Mouse (Mus musculus): Measurements from ENCODE around the gene Pgm2.
A peak's percentile ranks its signal among the peaks of the same experiment; 100 is the strongest.

Pgm2 gene

GRCm38 (mm10) chr5:64092748-64093292, at the start of gene Pgm2:
Pgm2 (plus strand) TSS chr5:64092950.
- peak; percentile 87 for DNase-seq (ENCODE audit: low spot score)

DNA sequence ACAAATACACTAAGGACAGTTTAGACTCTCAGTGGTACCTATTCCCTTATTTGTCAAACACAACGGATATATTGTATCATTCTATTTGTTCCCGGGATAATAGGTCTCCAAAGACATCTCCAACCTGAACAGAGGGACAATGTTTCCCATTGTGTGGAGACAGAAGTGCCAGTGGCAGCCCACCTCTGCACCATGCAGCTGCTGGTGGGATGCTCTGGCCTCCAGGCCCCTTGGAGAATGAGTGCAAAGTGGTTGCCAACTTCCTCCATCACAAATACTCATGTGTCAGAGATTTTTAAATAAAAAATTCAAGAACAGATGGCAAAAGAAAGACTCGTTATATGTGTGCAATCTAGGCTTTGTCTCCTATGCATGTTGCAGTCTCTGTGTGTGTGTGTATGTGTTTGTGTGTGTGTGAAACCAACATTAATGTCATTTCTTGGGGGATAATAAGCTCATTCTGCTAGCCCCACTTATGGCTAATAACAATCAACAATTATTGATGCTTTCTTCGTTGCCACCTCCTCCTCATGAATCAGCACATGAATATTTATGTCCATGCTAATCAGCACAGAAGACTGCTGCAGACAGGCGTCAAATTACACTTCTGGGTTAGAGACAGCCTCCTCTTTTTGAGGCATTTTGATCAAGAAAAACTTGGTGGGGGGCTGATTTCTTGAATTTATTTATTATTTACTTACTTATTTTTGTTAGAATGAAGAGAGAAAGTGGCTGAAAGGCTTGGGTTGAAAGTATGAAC, 48.9 kb upstream of the Pgm2 start:
- no peak for DNase-seq (ENCODE audit: low spot score)

DNA sequence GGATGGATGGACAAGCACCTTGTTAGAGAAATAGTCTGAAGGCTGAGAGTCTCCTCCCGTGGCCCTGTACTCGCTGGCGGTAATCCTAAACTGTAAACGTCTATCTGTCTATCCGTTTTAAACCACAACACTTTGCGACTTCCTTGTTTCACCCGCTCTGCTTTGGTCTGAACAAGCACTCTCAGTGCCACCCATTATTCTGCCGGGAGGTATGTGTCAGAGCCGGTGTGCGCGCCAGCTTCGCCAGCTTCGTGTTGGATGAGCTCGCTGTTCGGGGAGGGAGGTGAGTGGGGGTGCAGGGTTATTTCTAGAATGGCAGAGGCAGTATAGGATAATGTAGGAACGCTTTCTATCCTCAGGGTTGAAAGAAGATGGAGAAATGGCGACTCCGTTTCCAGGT, 48.0 kb upstream of the Pgm2 start:
- DNase-seq (ENCODE audit: low spot score), result peak; percentile 16

DNA sequence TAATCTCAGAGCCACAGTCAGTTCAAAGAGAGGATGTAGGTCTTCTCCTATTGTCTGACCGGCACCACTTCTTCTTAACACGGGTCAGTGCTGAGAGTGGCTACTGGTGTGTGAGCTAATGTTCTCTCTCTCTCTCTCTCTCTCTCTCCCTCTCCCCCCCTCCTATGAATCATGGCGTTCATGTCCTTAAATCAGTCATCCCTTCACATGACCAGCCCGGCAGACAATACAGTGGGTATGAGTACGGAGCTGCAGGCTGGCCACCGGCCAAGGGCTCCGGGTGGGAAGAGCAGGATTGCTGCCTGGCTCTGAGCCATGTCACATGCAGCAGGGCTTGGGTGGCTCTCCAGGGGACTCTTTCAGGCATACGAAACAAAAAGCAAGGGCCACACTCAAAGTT, 47.2 kb upstream of the Pgm2 start:
- peak; percentile 36 for DNase-seq (ENCODE audit: low spot score)

DNA sequence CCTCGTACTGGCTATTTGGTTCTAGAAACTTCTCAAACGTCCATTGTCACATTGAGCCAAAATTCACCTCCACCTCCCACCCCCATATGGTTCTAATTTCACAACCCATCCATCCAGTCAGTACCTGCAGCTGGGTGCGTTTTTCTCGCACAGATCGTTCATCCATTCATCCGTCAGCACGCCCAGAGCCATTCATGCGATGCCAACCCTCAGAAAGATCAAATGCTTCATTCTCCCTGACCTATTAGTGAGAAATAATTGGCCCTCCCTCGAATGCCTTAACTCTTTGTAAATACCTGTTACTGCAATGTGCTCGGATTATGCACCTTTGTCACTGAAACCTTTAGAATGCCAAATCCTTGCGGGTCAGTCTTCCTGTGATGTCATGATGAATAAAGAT, 45.8 kb upstream of the Pgm2 start:
- no peak for DNase-seq (ENCODE audit: low spot score)

DNA sequence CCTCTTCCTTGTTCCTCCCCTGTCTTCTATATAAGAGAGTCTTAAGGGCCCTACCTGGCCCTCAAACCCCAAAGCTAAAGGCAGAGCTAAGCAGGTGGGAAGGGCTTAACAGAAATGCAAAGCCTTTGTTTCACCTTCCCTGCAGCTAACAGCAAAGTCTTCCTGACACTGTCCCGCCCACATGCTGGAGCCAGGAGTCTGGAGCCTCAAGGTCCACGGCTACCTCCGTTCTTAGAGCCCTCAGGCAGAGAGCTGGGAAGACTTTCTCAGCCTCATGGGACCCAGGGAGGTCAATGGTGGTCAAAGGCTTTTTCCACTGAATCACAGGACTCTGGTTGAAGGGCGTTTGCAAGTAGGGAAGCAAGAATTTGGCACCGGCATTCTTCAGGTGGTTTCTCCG, 44.8 kb upstream of the Pgm2 start:
- DNase-seq (ENCODE audit: low spot score), result no peak

DNA sequence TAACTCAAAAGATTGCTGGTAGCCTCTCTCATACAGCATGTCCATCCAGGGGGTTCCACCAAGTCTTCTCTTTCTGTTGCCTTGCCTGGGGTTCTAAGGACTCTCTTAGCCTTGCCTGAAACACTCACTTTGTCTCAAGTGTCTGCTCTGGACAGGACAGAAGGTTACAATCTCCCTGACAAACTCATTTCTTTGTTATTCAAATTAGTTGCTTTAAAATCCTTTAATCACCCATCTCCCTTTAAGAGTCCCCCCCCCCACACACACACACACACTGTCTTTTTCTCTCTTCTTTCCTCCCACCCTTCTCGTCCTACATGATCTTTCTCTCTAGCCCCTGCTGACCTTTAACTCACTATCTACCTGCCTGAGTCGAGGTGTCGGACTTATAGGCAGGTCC, 44.1 kb upstream of the Pgm2 start:
- DNase-seq (ENCODE audit: low spot score), result no peak

DNA sequence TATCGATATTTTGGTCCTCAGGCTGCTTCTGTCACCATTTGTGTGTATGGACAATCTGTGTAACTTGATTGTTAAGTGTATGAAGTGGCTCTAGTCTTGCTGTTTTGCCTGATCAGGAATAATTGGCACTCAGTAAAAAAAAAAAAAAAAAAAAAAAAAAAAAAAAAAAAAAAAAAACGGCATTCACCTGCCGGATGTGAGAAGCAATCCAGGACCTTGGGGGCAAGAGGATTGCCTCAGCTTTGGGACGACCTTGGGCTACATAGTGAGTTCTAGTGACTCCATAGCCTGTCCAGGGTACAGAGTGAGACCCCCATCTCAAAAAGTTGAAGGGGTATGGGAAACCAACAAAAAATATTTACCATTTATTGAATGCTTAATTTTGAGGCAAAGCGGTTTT, 43.5 kb upstream of the Pgm2 start:
- no peak for DNase-seq (ENCODE audit: low spot score)

DNA sequence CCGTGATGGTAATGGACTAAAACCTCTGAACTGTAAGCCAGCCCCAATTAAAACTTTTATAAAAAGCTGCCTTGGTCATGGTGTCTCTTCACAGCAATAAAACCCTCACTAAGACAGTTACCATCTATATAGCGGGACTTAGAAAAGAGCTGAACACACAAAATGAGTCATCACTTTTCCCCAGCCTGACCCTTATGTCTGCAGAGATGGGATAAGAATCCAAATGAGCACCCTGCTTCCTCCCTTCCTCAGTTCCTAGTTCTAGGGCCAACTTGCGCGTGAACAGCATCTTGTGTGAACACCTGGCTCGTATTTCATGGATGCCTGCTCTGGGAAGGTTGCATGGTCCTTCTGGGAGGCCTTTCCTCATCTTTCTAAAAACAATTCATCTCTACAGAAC, 39.7 kb upstream of the Pgm2 start:
- DNase-seq (ENCODE audit: low spot score), result no peak

DNA sequence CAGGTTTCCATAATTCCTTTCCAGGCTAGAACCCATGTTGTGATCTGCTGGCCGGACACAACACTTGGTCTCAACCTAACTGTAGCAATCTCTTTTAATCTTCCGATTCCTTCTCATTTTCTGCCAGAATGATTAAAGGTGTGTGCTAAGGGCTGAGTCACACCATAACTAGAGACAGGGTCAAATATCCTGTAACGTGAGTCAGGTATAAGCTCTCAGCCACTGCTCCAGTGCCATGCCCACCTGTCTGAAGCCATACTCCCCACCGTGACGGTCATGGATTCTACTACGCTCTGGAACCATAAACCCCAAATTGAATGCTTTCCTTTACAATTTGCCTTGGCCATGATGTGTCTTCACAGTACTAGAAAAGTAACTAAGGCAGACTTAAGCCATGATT, 36.5 kb upstream of the Pgm2 start:
- no peak for DNase-seq (ENCODE audit: low spot score)

DNA sequence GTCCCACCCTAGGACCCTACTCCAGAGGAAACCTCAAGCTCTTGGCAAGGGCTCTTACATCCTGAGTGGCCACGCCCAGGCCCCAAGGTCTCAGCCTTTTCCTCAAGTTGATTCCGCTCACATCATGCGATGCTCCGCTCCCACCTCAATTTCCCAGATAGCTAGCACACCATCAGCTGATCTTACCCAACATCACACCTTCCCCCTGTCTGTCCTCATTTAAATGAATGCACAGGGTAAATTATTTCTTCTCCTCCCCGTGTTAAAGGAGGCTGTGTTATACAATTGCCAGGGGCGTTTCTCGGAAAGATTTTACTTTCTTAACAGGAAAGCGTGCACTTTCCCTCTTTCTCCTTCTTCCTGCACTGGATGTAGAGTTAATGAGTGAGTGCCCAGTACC, 31.9 kb upstream of the Pgm2 start:
- no peak for DNase-seq (ENCODE audit: low spot score)

DNA sequence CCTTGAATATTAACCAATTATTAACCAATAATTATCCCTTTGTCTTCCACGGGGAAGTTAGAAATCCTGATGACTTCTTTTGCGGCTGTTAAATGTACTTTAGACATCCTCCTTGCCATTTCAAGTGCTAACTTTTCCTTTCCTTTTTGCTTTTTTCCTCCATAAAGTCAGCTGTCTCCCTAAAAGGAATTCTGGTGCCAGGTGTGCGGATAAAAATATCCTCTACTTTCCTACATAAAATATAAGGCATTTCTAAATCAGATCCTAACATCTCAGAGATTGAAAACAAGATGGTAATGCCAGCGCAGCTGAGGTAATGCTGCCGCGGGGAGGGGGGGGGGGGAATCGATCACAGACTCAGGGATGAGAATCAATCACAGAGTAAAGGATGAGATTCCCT, 31.1 kb upstream of the Pgm2 start:
- no peak for DNase-seq (ENCODE audit: low spot score)

DNA sequence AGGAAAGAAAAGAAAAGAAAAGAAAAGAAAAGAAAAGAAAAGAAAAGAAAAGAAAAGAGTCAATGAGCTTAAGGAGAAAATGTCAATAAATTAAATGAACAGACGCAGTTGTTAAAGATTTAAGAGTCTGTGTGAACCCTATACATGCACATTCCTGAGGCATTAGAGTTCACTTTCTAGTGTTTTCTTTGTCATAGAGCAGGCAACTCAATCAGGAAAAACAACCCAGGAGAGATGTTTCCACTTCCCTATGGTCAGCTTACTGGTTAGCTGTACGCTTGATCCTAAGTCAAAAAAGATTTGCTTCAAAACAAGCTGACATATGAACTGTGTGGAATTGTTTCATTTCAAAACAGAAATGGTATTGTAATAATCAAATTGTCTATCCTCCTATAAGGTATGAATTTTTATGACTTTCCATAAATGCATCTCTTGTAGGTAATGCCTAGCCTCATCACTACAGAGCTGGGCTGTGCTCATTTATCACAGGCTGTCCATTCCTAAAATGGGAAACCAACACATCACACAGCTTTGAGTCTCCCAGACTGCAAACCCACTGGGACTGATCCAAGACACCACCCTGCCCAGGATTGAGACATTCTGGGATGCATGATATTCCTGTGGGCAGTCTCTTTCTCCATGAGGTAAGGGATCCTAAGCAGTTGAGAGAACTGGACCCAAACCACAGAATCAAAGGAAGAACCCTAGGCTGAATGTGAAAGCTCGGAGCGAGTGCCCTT, 29.7 kb upstream of the Pgm2 start:
- DNase-seq (ENCODE audit: low spot score), result no peak

DNA sequence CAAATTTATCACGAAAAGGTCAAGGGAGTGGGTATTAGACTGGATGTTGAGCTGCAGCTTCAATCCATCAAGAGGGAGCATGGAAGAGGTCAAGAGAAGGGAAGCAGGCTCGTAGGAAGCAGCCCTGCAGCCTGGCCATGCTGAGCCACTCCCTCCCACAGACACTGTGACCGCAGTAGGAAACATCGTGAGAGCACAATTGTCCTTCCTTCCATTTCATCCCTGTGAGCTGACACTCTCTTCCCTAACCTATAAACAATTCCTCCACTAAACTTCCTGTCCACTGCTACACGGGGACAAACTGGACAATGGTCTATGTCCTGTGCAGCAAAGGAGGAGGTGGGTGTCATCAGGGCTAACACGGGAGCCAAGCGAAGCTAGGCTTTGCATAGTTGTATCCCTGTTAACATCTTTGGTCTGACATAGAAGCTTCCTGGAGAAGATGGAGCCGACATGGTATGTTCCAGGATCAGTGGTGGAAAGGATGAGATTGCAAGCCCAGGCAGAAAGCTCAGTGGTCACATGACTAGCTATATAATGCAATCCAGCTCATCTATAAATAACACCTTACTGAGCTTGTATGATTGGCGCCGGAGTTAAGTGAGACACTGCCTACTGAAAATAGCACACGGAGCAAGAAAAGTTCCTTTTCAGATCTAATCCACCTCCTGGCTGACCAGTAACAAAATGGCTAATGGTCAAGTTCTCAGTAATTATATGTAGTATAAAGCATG, 29.0 kb upstream of the Pgm2 start:
- peak; percentile 11 for DNase-seq (ENCODE audit: low spot score)

DNA sequence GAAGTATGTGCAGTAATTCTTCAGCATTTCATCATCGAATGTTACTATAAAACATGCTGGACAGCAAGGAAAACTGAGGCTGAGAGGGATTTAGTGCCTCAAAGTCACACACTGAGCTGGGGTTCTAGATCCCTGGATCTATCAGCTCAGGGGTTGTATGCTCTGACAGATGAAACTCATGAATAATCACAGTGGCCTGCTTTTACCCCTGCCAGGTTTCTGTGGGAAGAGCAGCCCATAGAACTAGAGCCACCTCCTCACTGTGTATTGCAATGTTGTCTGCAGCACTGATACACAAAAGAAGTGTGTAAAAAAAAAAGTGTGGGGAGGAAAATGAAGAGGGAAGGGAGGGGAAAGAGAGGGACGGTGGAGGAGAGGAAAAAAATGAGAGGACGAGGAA, 28.3 kb upstream of the Pgm2 start:
- no peak for DNase-seq (ENCODE audit: low spot score)

DNA sequence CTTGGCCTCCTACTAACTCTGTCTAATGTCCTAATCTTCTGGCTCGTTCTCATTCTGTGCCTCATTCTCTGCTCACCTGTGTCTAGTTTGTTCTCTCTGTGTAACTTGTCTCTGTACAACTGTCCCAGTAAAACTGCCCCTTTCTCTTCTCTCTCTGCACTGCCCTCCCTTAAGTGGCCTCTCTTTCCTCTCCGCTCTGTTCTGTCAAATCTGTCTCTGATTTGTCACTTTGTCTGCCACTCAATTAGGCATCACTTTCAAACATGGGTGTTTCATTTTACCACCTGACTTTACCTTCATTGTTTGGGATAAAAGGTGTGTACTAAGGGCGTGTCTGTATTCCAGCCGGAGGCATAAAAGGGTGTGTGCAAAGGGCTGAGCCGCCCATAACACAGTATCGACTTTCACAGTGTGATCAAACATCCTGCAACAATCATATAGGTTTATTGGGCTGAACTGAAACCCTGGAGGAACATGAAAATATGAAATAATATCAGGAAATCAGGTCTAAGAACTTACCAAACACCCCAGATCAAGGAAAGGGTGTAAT, 27.2 kb upstream of the Pgm2 start:
- no peak for DNase-seq (ENCODE audit: low spot score)

DNA sequence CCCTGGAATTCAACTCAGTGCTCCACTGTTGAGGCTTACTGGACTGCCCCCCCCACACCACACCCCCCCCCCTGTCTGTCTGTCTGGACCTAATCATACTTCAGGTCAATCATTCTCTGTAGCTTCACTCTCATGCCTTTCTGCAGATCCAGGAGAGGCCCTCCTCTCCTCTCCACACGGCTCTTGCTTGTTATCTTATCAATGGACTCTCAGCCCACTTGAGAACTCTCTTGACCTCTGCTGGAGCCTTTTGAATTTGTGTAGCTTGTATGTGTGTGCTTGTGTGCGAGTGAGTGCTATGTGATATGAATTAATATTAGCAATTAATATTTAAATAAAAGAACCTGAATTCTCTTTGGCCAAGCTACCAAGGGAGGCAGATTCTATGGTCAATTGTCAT, 26.6 kb upstream of the Pgm2 start:
- DNase-seq (ENCODE audit: low spot score), result no peak

- no peak for DNase-seq (ENCODE audit: low spot score)
Measured at GRCm38 (mm10) chr5:64067576-64067975, 25.2 kb upstream of the Pgm2 start.

- DNase-seq (ENCODE audit: low spot score), result peak; percentile 82
Measured at GRCm38 (mm10) chr5:64070081-64070673, 22.6 kb upstream of the Pgm2 start.

DNA sequence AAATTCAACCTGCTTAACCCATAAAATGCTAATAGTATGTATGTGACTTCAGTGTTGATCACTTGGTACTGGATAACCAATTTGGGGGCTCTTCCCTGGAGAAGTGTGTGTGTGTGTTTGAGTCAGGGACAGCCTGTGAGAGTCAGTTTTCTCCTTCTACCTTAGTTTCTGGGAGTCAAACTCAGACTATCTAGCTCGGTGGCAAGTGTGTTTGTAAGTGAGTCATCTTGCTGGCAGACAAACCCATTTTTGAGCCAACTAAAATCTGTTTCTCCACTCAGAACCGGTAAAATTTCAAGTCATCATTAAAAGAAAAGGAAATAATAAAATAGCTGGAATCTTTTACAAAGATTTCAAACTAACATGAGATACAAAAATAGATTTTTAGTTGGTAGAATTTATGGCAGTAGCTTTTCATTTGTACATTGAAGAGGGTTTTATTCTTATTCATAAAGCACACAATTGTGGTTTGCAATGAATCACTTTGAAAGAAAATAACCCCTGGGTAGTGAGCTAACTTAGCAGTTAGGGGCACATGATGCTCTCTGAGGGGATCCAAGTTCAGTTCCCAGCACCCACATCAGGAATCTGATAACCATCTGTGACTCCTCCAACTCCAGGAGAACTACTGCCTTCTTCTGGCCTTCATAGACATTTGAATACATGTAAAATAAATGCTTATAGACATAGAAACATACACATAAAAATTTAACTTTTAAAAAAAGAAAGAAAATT, 21.8 kb upstream of the Pgm2 start:
- DNase-seq (ENCODE audit: low spot score), result no peak

DNA sequence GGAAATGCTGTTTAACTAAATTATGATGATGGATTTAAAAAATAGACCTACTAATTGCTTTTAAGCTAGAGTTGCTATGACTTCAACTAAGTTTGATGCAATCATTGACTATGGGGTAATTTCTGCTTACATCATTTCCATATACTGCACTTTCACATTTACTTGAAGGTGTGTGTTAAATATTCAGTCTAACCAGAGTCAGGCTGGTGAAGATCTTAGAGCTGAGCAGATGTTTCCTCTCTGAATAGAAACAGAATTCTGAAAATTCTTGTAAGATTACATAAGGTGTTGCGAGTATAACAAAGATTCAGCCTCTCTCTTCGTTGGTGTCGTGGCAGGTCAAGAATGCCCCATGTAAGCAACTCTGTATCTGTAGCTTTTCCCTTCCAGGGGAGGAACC, 18.3 kb upstream of the Pgm2 start:
- no peak for DNase-seq (ENCODE audit: low spot score)

All from lung, postnatal 25 days (tissue).